Mouse (Mus musculus): ENCODE data around the gene Rnls.

- TF ChIP-seq CTCF (IDR thresholded peaks at IDR 0.05; ENCODE audit: insufficient read depth, low read length) (no peak), POLR2A (IDR thresholded peaks at IDR 0.05; ENCODE audit: borderline replicate concordance, extremely low read depth, low read depth, low read length) (no peak)
Observed at GRCm38 (mm10) chr19:33102008-33102782, 289.9 kb downstream of the Rnls start.

Data from lung, adult 2 months (tissue).